Mouse (Mus musculus) WW6 (cell line): ENCODE measurements around the gene Cdkn2aip.

Source experiments
- DNase-seq: peaks from one replicate; pipeline ENCODE4 v3.0.0-alpha.2; 2013; ENCODE audit warnings: low read depth, low spot score

Gene Cdkn2aip

DNA sequence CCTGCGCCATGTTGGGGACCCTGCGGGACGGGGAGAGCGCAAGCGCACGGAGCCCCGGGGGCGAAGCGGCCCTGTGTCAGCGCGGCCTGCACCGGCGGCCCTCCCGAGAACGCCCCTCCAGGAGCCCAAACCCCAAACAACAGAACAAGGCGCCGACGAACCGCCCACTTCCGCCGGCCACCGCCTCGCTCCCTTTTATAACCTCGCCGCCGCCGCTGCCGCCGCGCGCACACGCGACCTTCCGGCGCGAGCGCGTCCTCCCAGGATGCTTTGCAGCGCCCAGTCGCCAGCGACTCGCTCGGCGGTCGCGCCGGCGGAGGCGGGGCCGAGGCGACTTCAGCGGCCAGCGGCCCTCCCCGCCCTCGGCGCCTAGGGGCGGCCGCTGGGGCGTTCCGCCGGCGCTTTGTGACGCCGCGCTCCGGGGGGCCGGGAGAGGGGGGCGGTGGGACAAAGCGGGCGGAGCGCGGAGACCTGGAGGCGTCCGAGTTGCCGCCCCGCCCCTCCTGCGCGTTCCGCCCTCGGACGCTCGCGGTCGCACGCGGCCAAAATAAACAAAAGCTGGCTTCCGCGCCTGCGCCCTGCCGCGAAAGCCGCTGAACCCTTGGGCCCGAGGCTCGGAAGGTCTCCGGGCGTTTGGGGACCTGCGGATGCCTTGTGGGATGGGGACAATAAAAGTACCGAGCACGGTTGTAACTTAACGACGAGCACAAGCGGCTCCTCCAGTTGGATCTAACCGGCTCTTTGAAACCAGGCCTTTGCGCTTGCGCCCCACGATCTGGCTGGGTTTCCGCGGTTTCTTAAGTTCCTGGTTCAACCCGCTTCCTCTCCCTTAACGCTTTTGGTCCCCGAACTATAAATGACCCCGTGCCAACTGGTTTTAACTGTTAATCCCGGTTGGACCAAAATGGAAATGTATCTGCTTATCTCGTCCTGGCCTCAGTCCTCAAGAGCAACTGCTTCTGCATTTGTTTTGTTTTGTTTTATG lies at the start of gene Cdkn2aip:
Gene Cdkn2aip, minus strand, starts transcription at position 172 of the 985 bp plus-strand sequence.
- peak; percentile 94 for DNase-seq

GRCm38 (mm10) chr8:47763194-47763593 lies 49.5 kb upstream of the Cdkn2aip start:
- DNase-seq: no peak

- no peak for DNase-seq
Observed at GRCm38 (mm10) chr8:47760685-47761084, 47.0 kb upstream of the Cdkn2aip start.

DNA sequence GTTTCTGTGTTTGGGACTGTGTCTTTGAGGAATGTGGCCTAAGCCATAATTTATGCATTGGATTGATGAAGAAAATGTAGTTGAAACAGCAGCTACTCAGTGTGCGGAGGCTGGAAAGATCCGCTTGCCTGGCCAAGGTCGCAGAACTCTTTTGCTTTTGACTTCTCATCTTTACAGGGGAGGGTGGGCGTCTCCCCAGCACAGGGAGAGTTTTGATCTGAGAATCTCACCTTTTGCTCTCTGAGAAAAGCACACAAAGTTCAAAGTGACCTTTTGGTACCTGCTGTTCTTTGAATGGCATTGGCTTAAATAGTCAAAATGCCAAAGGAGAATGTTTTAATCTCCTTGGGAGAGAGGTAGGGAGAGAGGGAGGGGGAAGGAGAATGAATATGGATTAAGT lies 46.5 kb upstream of the Cdkn2aip start:
- no peak for DNase-seq

- DNase-seq: no peak
Observed at GRCm38 (mm10) chr8:47753121-47753520, 39.4 kb upstream of the Cdkn2aip start.

- DNase-seq: peak; percentile 70
Observed at GRCm38 (mm10) chr8:47750096-47750495, 36.4 kb upstream of the Cdkn2aip start.

DNA sequence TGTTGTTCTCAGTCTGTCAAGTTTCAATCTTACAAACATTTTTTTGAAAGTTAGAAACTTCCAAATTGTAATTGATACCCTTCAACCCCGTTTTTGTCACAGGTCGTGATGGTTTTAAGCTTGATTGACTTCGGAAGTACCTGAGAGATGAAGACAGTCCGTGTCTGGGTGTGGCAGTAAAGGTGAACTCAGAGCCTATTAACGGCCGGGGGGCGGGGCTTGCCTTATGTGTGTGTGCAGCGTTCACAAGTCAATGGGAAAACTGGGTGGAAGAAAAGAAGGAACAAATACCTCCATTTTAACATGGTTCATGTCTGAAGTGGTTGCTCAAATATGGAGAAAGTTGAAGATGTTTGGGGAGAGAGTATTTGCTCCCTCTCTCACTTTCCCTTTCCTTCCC lies 35.8 kb upstream of the Cdkn2aip start:
- DNase-seq: no peak

GRCm38 (mm10) chr8:47746304-47746703 lies 32.6 kb upstream of the Cdkn2aip start:
- DNase-seq: no peak

GRCm38 (mm10) chr8:47745848-47746247 lies 32.1 kb upstream of the Cdkn2aip start:
- no peak for DNase-seq

DNA sequence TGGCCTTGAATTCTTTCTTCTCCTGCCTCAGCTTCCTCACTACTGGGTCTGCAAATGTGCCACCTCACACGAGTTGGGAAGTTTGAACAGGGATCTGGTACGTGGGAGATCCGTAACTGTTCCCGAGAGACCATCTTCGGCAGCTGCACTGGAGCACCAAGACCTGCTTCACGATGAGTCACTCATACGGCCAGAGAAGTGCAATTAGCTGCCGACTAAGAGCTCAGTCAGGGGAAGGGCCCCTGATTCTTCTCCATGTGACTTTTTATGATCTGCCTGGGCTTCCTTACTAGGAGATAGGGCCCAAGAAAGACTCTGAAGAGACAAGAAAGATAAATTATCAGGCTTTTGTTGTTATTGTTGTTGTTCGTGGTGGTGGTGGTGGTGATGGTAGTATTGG lies 31.1 kb upstream of the Cdkn2aip start:
- DNase-seq: no peak

DNA sequence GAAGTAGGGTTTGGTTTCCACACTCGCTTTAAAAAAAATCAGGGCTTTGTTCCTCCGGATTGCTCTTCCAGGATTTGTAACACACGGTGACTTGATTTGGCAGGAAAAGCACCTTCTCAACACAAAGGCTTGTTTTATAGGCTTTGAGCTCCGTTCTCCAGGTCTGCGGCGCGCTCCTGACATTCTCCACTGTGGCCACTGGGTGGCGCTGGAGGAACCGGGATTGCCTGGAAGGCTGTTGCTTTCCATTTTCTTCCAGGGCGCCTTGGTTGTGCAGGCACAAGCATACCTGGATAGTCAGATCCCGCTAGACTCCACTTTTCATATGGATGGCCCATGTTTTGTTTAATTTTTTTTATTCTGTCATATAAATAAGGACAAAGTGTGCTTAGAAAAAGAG lies 29.7 kb upstream of the Cdkn2aip start:
- peak; percentile 65 for DNase-seq

GRCm38 (mm10) chr8:47742992-47743391 lies 29.3 kb upstream of the Cdkn2aip start:
- no peak for DNase-seq

DNA sequence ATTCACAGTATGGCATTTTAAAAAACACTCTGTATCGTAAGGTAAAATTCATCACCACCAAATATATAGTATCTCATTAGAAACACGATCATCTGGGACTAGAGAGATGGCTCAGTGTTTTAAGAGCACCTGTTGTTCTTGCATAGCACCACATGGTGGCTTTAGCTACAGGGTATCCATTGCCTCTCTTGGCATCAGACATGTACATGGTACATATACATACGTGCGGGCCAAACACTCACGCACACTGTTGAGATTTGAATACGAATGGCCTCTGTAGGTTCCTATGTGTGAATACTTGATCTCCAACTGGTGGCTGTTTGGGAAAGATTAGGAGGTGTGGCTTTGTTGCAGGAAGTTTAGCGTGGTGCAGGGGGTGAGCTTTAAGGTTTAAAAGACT lies 28.6 kb upstream of the Cdkn2aip start:
- DNase-seq: no peak

DNA sequence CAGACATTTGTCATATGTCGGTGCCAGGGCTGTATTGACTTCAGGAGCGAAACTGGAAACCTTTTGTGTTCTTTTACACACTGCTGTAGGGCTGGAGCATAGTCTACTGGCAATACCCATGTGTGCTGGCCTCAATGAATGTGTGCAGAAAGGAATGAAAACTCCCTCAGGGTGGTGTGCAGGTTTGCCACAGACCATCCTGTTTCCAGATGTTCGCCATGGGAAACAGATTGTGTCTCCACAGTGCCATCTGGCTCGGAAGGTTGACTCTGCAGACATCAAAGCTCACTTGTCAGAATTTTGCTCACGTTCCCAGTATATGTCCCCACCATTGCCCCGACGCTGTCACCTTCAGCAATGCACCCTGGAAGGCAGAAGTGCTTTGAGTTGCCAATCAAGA lies 23.4 kb upstream of the Cdkn2aip start:
- DNase-seq: no peak

GRCm38 (mm10) chr8:47729324-47729723 lies 15.6 kb upstream of the Cdkn2aip start:
- DNase-seq: no peak

DNA sequence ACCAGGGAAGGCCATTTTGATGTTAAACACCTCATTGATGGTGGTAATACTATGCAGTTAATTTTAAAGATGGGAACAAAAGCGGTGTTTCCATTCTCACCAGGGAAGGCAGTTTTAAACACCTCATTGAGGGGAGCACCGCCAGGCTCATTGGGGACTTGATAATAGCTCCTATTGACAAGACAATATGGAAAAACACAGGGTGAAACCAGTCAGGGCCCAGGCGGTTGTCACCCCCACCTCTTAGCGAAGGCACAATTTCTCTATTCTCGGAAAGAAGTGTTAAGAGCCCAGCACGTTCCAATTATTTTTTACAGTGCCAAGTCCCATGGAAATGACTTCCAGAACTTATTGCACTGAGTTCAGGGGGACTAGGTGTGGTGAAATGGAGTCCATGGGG lies 13.2 kb upstream of the Cdkn2aip start:
- peak; percentile 62 for DNase-seq

DNA sequence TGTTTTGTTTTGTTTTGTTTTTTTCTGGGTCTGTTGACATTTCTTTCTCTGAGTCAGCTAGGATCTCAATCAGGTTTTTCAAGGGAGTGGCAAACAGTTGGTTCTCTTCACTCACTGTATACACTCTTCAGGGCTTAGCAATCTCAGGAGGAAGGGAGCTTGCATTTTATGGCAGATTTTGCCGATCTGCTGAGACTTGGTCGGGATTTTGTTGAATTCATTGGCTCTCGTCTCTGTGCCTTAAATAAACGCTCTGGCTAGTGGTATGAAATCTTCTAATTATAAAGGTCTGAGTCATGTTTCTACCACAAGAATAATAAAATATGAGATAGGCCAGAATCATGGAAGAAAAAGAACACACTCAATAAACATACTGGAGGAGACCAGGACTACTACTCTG lies 7.9 kb upstream of the Cdkn2aip start:
- no peak for DNase-seq

GRCm38 (mm10) chr8:47718641-47719040 lies 4.9 kb upstream of the Cdkn2aip start:
- DNase-seq: no peak

- no peak for DNase-seq
Observed at GRCm38 (mm10) chr8:47713171-47713663, 515 bp downstream of the Cdkn2aip start.

GRCm38 (mm10) chr8:47708106-47708505 lies 5.6 kb downstream of the Cdkn2aip start:
- no peak for DNase-seq

DNA sequence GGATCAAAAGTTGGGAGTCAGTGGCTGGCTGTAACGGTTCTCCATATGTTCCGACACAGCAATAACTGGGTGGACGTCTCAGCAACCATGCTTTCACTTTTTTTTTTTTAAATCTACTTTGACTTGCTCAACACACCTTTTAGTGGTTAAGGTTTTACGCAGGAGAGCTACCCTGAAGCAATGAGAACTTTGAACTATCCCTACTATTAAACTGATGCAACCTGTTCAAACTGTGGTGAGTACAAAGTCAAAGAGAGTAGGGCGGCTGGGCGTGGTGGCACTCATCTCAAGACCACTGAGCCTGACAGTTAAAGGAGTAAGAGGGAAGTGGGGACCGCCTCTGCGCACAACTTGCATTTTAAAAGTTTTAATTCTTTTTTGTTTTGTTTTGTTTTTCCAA lies 7.0 kb downstream of the Cdkn2aip start:
- DNase-seq: no peak

DNA sequence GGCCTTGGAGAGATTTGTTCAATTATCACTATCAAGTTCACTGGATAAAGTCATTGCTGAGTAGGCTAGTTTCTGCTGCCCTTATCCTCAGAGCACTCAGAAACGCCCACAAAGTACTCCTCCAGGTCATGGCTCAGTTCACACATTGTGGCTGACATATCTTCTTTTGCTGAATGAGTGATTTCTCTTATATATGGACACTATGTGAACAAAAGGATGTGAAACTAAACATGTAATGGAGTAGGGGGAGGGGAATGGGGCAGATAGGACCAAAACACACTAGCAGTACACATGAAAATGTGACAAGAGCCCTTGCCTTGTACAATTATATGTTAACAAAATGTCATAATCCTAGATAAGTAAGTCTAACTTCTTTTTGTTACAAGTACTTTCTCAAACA lies 11.4 kb downstream of the Cdkn2aip start:
- DNase-seq: no peak

DNA sequence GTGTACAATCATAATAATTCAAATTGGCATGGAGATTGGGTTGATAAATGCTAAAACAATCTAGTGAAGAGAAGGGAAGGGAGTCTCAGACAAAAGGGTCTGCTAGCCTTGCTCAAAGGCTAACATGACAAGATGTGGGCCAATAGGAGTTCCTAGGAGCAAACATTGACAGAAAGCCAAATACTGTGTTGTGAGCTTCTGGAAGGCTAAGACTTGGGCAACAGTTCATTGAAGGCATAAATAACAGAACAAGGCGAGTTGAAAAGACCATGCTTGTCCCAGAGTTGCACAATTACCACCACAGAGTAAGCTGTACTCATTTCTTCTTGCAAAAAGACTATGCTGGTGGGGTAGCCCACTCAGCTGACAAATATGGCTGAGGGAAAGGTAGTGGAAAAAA lies 16.0 kb downstream of the Cdkn2aip start:
- DNase-seq: no peak
